Mouse (Mus musculus): ENCODE measurements around the gene Limch1. TPM values are rescaled to one million over a fixed set of nuclear protein-coding genes. Genes with fewer than 3 reads are reported as not detected.

Limch1 gene
- total RNA-seq, 2 experiments from 2014 or later, result 88.4 to 88.6 TPM

- DNase-seq, result no peak
These were observed 1.1 kb downstream of the Limch1 start for GRCm38 (mm10) chr5:66746761-66747160.

DNA sequence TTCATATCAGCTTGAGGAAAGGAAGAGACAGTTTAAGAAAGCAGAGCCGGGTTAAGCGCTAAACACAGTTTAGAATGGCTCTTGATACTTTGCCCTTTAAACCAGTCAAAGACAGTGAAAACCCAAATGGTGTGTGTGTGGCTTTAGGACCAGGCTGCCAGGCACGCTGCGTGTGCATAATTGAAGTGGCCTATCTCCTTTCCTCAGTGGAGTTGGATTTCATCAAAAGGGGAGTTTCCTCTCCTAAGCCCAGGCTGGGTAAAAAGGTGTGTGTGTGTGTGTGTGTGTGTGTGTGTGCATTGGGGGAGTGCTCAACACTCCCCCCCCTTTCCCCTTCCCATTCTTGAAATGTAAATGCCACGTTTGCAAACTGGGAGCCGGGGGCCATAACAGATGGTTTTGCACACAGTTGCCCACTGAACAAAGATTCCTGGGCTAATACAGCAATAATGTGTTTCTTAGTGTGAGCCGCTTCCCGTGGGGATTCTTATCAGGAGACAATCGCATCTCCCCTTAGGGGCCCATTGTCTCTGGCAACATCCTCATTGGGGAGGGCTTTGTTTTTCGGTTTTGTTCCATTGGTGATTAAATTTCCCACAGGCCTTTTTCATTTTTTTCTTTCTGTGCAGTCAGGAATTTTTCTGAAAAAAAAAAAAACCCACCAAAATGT is 2.3 kb downstream of the Limch1 start:
- DNase-seq, result no peak

GRCm38 (mm10) chr5:66748448-66749115 is 3.0 kb downstream of the Limch1 start:
- peak in 1 of 2 experiments; percentile 48 for DNase-seq

GRCm38 (mm10) chr5:66750641-66751040 is 5.0 kb downstream of the Limch1 start:
- DNase-seq, result peak; percentile 27 to 51

DNA sequence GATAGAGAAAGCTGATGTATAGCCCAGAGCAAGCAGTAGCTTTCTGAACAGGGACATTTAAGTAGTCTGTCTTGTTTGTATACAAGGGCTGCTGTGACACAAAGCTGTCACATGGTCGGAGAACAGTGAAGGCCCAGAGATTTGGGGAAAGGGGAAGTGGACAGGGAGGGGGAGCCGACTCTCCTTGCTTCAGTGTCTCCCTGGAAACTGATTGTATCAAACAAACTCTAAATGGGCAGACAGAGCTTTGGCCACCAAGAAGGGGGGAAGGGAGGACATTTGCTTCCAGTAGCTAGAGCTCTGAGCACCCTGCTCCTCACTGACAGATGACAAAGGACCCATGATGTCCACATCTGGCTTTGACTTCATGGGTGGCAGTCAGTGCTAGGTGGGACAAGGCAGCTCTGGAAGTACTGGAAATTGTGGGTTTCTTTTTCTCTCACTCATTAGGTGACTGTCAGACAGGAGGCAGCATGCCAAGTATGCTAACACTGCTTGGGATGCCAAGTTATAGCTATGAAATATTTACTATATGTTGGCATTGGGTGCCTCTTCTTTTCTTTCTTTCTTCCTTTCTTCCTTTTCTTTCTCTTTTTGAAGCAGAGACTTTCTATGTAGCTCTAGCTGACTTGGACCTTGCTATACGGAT is 5.8 kb downstream of the Limch1 start:
- no peak for DNase-seq

GRCm38 (mm10) chr5:66753620-66754019 is 8.0 kb downstream of the Limch1 start:
- no peak for DNase-seq

DNA sequence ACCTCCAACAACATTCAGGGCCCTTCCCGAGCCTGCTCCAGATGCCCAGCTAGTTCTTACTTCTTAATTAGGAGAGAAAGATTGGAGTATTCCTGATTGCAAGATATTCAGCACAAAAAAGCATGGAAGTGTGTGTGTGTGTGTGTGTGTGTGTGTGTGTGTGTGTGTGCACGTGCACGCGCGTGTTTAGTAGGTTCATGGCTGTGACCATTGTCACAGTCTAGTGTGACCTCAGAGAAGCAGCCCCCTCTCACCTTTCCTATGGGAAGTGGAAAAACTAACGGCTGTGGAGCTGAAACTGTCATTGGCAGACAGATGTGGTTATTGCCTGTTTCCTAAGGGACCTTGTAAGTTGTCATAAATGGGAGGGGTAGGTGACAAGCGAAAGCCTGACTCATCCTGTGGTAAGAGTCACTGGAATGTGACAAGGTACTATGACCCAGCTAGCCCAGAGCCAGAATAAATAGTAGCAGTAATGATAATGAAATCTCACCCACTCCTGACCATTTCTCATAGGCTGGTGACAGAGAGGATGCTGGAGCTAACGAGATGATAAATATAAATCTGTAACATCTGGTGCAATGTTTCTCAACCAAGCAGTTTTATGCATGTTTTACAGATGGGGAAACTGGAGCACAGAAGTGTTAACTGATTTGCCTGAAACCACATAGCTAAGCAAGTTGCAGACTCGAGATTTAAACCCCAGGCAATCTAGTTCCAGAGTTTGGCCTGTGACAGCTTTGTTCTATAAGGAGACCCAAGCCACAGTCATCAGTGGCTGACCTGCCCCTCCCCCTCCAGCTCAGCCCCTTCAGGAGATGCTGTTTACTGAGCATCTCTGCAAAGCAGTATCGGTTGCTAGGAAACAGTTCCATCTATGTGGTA is 11.4 kb downstream of the Limch1 start:
- peak in 1 of 2 experiments; percentile 40 for DNase-seq

DNA sequence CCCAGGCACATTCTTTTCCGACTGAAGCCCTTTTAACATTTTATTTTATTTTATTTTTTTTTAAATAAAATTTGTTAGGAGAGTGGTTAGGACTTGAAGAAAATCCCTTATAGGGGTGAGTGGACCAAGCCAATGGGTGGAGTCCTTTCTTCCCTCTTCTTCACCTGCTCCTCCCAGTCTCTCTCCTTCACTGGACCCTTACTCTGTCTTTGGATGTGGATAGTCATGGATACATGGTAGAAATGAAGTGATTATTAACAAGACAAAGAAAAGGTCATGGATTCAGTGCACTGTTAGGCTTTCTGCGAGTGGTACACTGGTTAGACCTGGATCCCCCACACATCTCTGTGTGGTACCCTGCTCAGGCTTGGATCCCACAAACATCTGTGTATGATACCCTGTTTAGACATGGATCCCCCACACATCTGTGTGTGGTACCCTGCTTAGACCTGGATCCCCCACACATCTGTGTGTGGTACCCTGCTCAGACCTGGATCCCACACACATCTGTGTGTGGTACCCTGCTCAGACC is 12.1 kb downstream of the Limch1 start:
- DNase-seq, result no peak

- DNase-seq, result peak; percentile 37 to 38
These were observed 13.7 kb downstream of the Limch1 start for GRCm38 (mm10) chr5:66759354-66759753.

- DNase-seq, result no peak
These were observed 15.1 kb downstream of the Limch1 start for GRCm38 (mm10) chr5:66760747-66761146.

GRCm38 (mm10) chr5:66762006-66762405 is 16.4 kb downstream of the Limch1 start:
- DNase-seq, result no peak

GRCm38 (mm10) chr5:66764129-66764528 is 18.5 kb downstream of the Limch1 start:
- DNase-seq, result no peak

- DNase-seq, result no peak
These were observed 20.3 kb downstream of the Limch1 start for GRCm38 (mm10) chr5:66765911-66766310.

DNA sequence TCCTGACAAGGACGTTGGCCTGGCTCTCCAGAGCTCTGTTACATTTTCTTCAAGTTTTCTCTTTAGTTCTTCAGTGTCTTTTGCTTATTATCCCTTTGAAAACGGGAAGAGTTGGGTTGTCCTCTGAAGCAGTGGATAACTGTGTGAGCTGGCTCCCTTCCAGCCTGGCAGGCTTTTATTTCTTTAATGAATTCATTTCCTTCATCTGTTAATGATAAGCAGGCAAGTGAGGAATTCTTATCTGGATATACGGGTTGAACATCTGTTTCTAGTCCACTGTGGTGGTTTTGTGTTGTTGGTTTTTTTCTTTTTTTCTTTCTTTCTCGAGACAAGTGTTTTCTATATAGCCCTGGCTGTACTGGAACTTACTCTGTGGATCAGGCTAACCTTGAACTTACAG is 22.4 kb downstream of the Limch1 start:
- DNase-seq, result no peak

- DNase-seq, result no peak
These were observed 23.4 kb downstream of the Limch1 start for GRCm38 (mm10) chr5:66769070-66769469.

DNA sequence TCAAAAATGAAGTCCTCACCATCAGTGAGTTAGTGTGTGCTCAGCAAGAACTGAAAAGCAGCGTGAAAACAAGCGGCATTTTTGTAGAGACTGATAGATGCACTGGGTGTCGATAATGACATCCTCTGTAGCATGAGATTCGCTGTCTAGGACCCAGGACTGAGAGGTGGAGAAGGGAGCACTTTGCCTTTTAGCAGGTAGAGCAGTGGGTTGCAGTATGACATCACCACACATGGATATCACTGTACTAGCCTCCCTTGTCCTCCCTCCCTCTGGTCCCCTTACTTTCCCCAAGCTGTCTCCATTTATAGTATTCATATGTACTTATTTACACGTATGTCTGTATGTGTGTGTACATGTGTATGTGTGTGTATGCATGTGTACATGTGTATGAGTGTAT is 23.9 kb downstream of the Limch1 start:
- DNase-seq, result no peak

DNA sequence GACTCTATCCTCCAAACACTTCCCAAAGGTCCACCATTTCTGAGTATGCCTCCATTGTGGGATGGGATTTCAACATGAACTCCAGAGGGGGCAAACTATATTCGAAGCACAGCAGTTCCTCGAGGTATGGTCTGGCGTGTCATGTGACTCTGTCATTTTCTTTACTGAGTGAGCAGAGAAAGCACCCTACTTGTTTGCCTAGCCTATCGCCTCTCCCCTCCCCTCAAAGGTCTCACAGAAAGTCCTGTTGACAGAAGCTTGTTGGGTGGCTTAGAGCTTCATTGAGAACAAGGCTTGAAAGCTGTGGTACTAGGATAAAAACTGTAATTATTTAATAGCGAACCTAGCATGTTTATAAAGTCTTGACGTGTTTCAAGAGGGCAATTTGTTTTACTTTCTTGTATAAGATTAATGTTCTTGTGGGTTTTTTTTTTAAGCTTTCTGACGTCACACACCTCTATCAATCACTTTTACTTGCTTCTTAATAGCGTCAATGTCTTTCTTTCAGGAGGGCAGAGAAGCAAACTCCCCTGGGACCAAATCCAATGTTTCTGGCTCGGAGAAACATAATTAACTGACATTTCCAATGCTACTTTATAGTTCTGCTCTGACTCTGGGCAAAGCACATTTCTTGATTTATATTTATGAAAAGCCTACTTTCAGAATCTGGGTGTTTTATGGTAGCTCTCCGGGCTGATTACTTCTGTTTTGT is 32.5 kb downstream of the Limch1 start:
- no peak for DNase-seq

DNA sequence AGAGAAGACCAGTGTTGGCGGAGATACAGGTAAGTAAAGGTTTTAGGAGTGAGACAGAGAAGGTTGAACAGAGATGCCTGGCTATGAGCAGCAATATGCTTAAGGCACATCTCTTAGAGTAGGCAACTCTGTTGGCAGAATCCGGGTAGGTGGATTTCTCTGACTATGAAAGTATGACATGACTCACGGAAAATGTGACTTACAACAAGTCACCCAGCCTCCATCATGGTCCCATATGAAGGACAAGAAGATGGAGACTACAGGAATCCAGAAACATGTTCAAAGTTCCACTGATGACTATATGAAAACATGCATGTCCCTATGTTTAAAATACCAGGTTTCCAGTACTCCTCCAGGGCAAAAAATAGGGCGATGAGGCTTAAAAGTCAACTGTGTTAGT is 34.7 kb downstream of the Limch1 start:
- DNase-seq, result no peak

DNA sequence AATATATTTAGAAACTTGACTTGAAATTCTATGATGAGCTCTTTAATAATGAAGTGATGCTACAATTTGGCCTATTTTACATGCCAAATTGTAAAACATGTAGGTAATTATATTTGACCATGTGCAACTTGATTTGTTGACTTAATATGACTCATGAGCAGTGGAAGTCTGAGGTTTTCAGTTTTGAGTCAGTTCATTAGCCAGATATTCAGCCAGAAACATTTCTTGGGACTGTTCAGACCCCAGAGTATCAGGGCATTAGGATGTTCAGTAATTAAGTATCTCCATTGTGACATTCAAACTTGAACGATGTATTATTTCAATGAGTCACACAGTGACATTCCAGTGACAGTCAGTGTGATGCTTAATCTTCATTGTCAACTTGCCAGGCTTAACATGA is 35.9 kb downstream of the Limch1 start:
- no peak for DNase-seq

GRCm38 (mm10) chr5:66782851-66783250 is 37.2 kb downstream of the Limch1 start:
- DNase-seq, result no peak

GRCm38 (mm10) chr5:66784624-66785361 is 39.2 kb downstream of the Limch1 start:
- peak in 1 of 2 experiments; percentile 15 for DNase-seq

All from adrenal gland, postnatal 36 days (tissue).